Mouse (Mus musculus): Measurements from ENCODE around the gene Hoxa10. TPM values are rescaled to one million over a fixed set of nuclear protein-coding genes. Genes with fewer than 3 reads are reported as not detected.
A peak's percentile ranks its signal among the peaks of the same experiment; 100 is the strongest.

The Hoxa10 gene
- polyA plus RNA-seq, 1 experiment from 2014 or later, result 10.0 TPM

GRCm38 (mm10) chr6:52216691-52217458 is 23.8 kb downstream of the Hoxa10 start:
- Histone ChIP-seq H3K4me2 (ENCODE audit: low read depth, low read length) (peak overlapping the region; percentile 75), H3K27ac (ENCODE audit: low read length) (peak overlapping the region; percentile 30; the same call in 1 of the 2 replicates), H3K27me3 (replicated peaks; ENCODE audit: control insufficient read depth, insufficient read depth, low read length) (peaks cover 81% of the 10 kb centered on the region)

GRCm38 (mm10) chr6:52215771-52216535 is 24.7 kb downstream of the Hoxa10 start:
- H3K4me1 ChIP-seq (ENCODE audit: control insufficient read depth, insufficient read depth, low read length), result peaks cover 22% of the 10 kb centered on the region
- H3K27ac ChIP-seq (ENCODE audit: low read length), result no peak overlapping the region
- peak overlapping the region; percentile 55 for H3K4me3 ChIP-seq (ENCODE audit: low read length)
- peaks cover 83% of the 10 kb centered on the region for H3K27me3 ChIP-seq (replicated peaks; ENCODE audit: control insufficient read depth, insufficient read depth, low read length)
- 7% methylated on average over 30 of the region's 30 CpGs for WGBS
- H3K36me3 ChIP-seq (ENCODE audit: control insufficient read depth, insufficient read depth, low read length), result no peaks in the 10 kb centered on the region
- no peak for ATAC-seq
- no peaks in the 10 kb centered on the region for H3K9me3 ChIP-seq (ENCODE audit: control insufficient read depth, low read length)
- peak overlapping the region; percentile 32 for H3K9ac ChIP-seq (ENCODE audit: low read depth, low read length)
- peak overlapping the region; percentile 75 for H3K4me2 ChIP-seq (ENCODE audit: low read depth, low read length)

More at GRCm38 (mm10) chr6:52216691-52217458, 23.8 kb downstream of the Hoxa10 start:
- Histone ChIP-seq H3K9me3 (ENCODE audit: control insufficient read depth, low read length) (no peaks in the 10 kb centered on the region), H3K9ac (ENCODE audit: low read depth, low read length) (peak overlapping the region; percentile 68), H3K4me1 (ENCODE audit: control insufficient read depth, insufficient read depth, low read length) (peaks cover 28% of the 10 kb centered on the region), H3K36me3 (ENCODE audit: control insufficient read depth, insufficient read depth, low read length) (no peaks in the 10 kb centered on the region), H3K4me3 (ENCODE audit: low read length) (peak overlapping the region; percentile 55)
- no peak for ATAC-seq
- WGBS, result 1% methylated on average over 60 of the region's 60 CpGs

GRCm38 (mm10) chr6:52215070-52215469 is 25.6 kb downstream of the Hoxa10 start:
- H3K9ac ChIP-seq (ENCODE audit: low read depth, low read length), result no peak overlapping the region
- WGBS, result 45% methylated on average over 3 of the region's 3 CpGs
- ATAC-seq, result no peak
- H3K4me1 ChIP-seq (ENCODE audit: control insufficient read depth, insufficient read depth, low read length), result peaks cover 22% of the 10 kb centered on the region
- H3K4me3 ChIP-seq (ENCODE audit: low read length), result no peak overlapping the region
- H3K4me2 ChIP-seq (ENCODE audit: low read depth, low read length), result no peak overlapping the region
- H3K36me3 ChIP-seq (ENCODE audit: control insufficient read depth, insufficient read depth, low read length), result no peaks in the 10 kb centered on the region
- no peak overlapping the region for H3K27ac ChIP-seq (ENCODE audit: low read length)
- H3K27me3 ChIP-seq (replicated peaks; ENCODE audit: control insufficient read depth, insufficient read depth, low read length), result peaks cover 80% of the 10 kb centered on the region
- H3K9me3 ChIP-seq (ENCODE audit: control insufficient read depth, low read length), result no peaks in the 10 kb centered on the region

- Histone ChIP-seq H3K4me3 (ENCODE audit: low read length) (no peak overlapping the region), H3K4me2 (ENCODE audit: low read depth, low read length) (no peak overlapping the region), H3K36me3 (ENCODE audit: control insufficient read depth, insufficient read depth, low read length) (no peaks in the 10 kb centered on the region), H3K27ac (ENCODE audit: low read length) (no peak overlapping the region), H3K9ac (ENCODE audit: low read depth, low read length) (no peak overlapping the region), H3K9me3 (ENCODE audit: control insufficient read depth, low read length) (no peaks in the 10 kb centered on the region), H3K27me3 (replicated peaks; ENCODE audit: control insufficient read depth, insufficient read depth, low read length) (peaks cover 80% of the 10 kb centered on the region), H3K4me1 (ENCODE audit: control insufficient read depth, insufficient read depth, low read length) (peaks cover 22% of the 10 kb centered on the region)
- 37% methylated on average over 5 of the region's 5 CpGs for WGBS
- ATAC-seq, result no peak
Measured at GRCm38 (mm10) chr6:52214271-52214670, 26.4 kb downstream of the Hoxa10 start.

GRCm38 (mm10) chr6:52213119-52213986 is 27.3 kb downstream of the Hoxa10 start, which contains the start of the genes Hoxa3 and Gm28308:
Hoxa3 (minus strand) TSS chr6:52213336.
Gm28308 (minus strand) TSS chr6:52213339.
- H3K9me3 ChIP-seq (ENCODE audit: control insufficient read depth, low read length), result no peaks in the 10 kb centered on the region
- ATAC-seq, result peak; percentile 41
- H3K4me3 ChIP-seq (ENCODE audit: low read length), result peak within 1 kb of the TSS; percentile 59
- H3K4me2 ChIP-seq (ENCODE audit: low read depth, low read length), result peak within 1 kb of the TSS; percentile 57
- whole genome bisulfite sequencing, result 8% methylated on average over 38 of the region's 38 CpGs
- H3K36me3 ChIP-seq (ENCODE audit: control insufficient read depth, insufficient read depth, low read length), result no peaks in the 10 kb centered on the region
- peaks cover 75% of the 10 kb centered on the region for H3K27me3 ChIP-seq (replicated peaks; ENCODE audit: control insufficient read depth, insufficient read depth, low read length)
- peak within 1 kb of the TSS; percentile 72 for H3K9ac ChIP-seq (ENCODE audit: low read depth, low read length)
- peaks cover 24% of the 10 kb centered on the region for H3K4me1 ChIP-seq (ENCODE audit: control insufficient read depth, insufficient read depth, low read length)
- H3K27ac ChIP-seq (ENCODE audit: low read length), result peak within 1 kb of the TSS; percentile 85

- Histone ChIP-seq H3K4me2 (ENCODE audit: low read depth, low read length) (peak overlapping the region; percentile 57), H3K9me3 (ENCODE audit: control insufficient read depth, low read length) (no peaks in the 10 kb centered on the region)
- 3% methylated on average over 22 of the region's 22 CpGs for WGBS
Measured at GRCm38 (mm10) chr6:52212556-52213118, 28.0 kb downstream of the Hoxa10 start.

GRCm38 (mm10) chr6:52211961-52212360 is 28.7 kb downstream of the Hoxa10 start:
- peaks cover 24% of the 10 kb centered on the region for H3K4me1 ChIP-seq (ENCODE audit: control insufficient read depth, insufficient read depth, low read length)
- peaks cover 67% of the 10 kb centered on the region for H3K27me3 ChIP-seq (replicated peaks; ENCODE audit: control insufficient read depth, insufficient read depth, low read length)
- WGBS, result 6% methylated on average over 13 of the region's 13 CpGs
- no peaks in the 10 kb centered on the region for H3K36me3 ChIP-seq (ENCODE audit: control insufficient read depth, insufficient read depth, low read length)
- peak overlapping the region; percentile 59 for H3K4me3 ChIP-seq (ENCODE audit: low read length)
- ATAC-seq, result no peak
- peak overlapping the region; percentile 57 for H3K4me2 ChIP-seq (ENCODE audit: low read depth, low read length)
- peak overlapping the region; percentile 50; the same call in 1 of the 2 replicates for H3K27ac ChIP-seq (ENCODE audit: low read length)
- peak overlapping the region; percentile 72 for H3K9ac ChIP-seq (ENCODE audit: low read depth, low read length)
- no peaks in the 10 kb centered on the region for H3K9me3 ChIP-seq (ENCODE audit: control insufficient read depth, low read length)

More at GRCm38 (mm10) chr6:52212556-52213118, 28.0 kb downstream of the Hoxa10 start:
- no peak for ATAC-seq
- H3K4me3 ChIP-seq (ENCODE audit: low read length), result peak overlapping the region; percentile 59
- H3K27ac ChIP-seq (ENCODE audit: low read length), result peak overlapping the region; percentile 85
- H3K36me3 ChIP-seq (ENCODE audit: control insufficient read depth, insufficient read depth, low read length), result no peaks in the 10 kb centered on the region
- peaks cover 69% of the 10 kb centered on the region for H3K27me3 ChIP-seq (replicated peaks; ENCODE audit: control insufficient read depth, insufficient read depth, low read length)
- H3K4me1 ChIP-seq (ENCODE audit: control insufficient read depth, insufficient read depth, low read length), result peaks cover 28% of the 10 kb centered on the region
- peak overlapping the region; percentile 72 for H3K9ac ChIP-seq (ENCODE audit: low read depth, low read length)

GRCm38 (mm10) chr6:52211170-52211935 is 29.3 kb downstream of the Hoxa10 start:
- Histone ChIP-seq H3K9ac (ENCODE audit: low read depth, low read length) (peak overlapping the region; percentile 72), H3K27ac (ENCODE audit: low read length) (peak overlapping the region; percentile 50; the same call in 1 of the 2 replicates), H3K4me1 (ENCODE audit: control insufficient read depth, insufficient read depth, low read length) (peaks cover 23% of the 10 kb centered on the region), H3K36me3 (ENCODE audit: control insufficient read depth, insufficient read depth, low read length) (no peaks in the 10 kb centered on the region), H3K9me3 (ENCODE audit: control insufficient read depth, low read length) (no peaks in the 10 kb centered on the region), H3K27me3 (replicated peaks; ENCODE audit: control insufficient read depth, insufficient read depth, low read length) (peaks cover 61% of the 10 kb centered on the region), H3K4me3 (ENCODE audit: low read length) (peak overlapping the region; percentile 59), H3K4me2 (ENCODE audit: low read depth, low read length) (peak overlapping the region; percentile 57)
- peak; percentile 57 for ATAC-seq
- 3% methylated on average over 37 of the region's 37 CpGs for WGBS

Data from intestine, embryonic 16.5 days (tissue).